ENCODE assay signal across 8 mouse cellular contexts in the genomic region with DNA sequence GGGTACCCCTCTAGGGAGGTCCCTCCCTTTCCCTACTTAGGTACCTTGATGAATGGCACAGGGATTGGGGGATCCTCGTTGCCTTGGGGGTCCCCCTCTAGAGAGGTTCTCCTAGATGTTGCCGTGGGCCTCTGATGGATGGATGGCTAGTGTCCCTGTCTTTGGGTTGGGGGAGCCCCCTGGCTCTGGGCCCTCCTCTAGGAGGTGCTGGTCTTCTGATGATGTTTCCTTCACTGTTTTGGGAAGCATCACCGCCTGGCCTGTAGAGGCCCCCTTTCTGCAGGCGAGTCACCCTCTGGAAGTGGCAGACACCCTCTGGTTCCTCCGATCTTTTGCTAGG. TPM values are rescaled to one million over a fixed set of nuclear protein-coding genes. Genes with fewer than 3 reads are reported as not detected.
DNase-seq lines count a peak whose midpoint lies in the region; ATAC-seq and TF ChIP-seq lines count a peak whose summit lies in the region.

No protein-coding gene starts in this region.

- H3K4me3 ChIP-seq in MEL (ENCODE audit: control insufficient read depth in 1 of 2, insufficient read depth in 1 of 2, low read depth in 2 of 2, low read length in 2 of 2) = peak overlapping the region; percentile 73 to 90
- peak overlapping the region; percentile 85 for H3K4me3 ChIP-seq in hindbrain, embryonic 12.5 days
- H3K4me3 ChIP-seq in midbrain, embryonic 10.5 days = peak overlapping the region; percentile 95

- ATAC-seq in hindbrain, embryonic 12.5 days (ENCODE audit: low FRiP score) = peak; percentile 55

- peaks cover 33% of the 10 kb centered on the region for H3K79me2 ChIP-seq in MEL (ENCODE audit: control insufficient read depth, insufficient read depth, low read length, poor library complexity)

- H3K27ac ChIP-seq in MEL (ENCODE audit: control insufficient read depth, low read depth, low read length) = peak overlapping the region; percentile 54
- peak overlapping the region; percentile 84 for H3K27ac ChIP-seq in hindbrain, embryonic 12.5 days
- peak overlapping the region; percentile 87 for H3K27ac ChIP-seq in midbrain, embryonic 10.5 days (replicated peaks)

- peaks cover 0 to 15% of the 10 kb centered on the region in 2 experiments; a peak in 1 of 4 replicates for H3K4me1 ChIP-seq in MEL (ENCODE audit: control insufficient read depth in 1 of 2, insufficient read depth in 2 of 2, low read length in 2 of 2)
- H3K4me1 ChIP-seq in hindbrain, embryonic 12.5 days = peaks cover 42% of the 10 kb centered on the region
- peaks cover 49% of the 10 kb centered on the region for H3K4me1 ChIP-seq in midbrain, embryonic 10.5 days

- no peaks in the 10 kb centered on the region for H3K27me3 ChIP-seq in MEL (ENCODE audit: control insufficient read depth in 1 of 2, insufficient read depth in 2 of 2, low read length in 2 of 2)
- no peaks in the 10 kb centered on the region for H3K27me3 ChIP-seq in hindbrain, embryonic 12.5 days
- H3K27me3 ChIP-seq in midbrain, embryonic 10.5 days (ENCODE audit: low read depth, poor library complexity, severe bottlenecking) = no peaks in the 10 kb centered on the region; the same call in 1 of the 2 replicates

- peak in 2 of 3 experiments; percentile 6 to 26; a peak in 2 of 6 replicates for TF ChIP-seq CTCF in MEL (IDR thresholded peaks at IDR 0.05 in 2 of 3, conservative IDR thresholded peaks at IDR 0.05 in 1 of 3; ENCODE audit: control insufficient read depth in 1 of 3, insufficient read depth in 1 of 3, low read depth in 2 of 3, low read length in 3 of 3, poor library complexity in 1 of 3, severe bottlenecking in 1 of 3)

- no peak for TF ChIP-seq RAD21 in MEL (IDR thresholded peaks at IDR 0.05; ENCODE audit: low read depth, low read length)

- no peak for TF ChIP-seq EP300 in MEL (IDR thresholded peaks at IDR 0.05; ENCODE audit: low read depth in 1 of 2, low read length in 2 of 2)

- peak; percentile 48 for DNase-seq in layer of hippocampus, adult 11-12 months (ENCODE audit: low spot score)
- DNase-seq in layer of hippocampus, postnatal 36 days = no peak
- DNase-seq in MEL (ENCODE audit: low read depth, low spot score) = peak; percentile 52
- DNase-seq in embryo, embryonic 10.5 days (ENCODE audit: low spot score) = peak; percentile 20
- DNase-seq in midbrain, embryonic 10.5 days (ENCODE audit: low spot score) = no peak
- no peak for DNase-seq in adrenal gland, postnatal 10 days
- no peak for DNase-seq in urinary bladder, postnatal 36 days (ENCODE audit: low spot score in 2 of 2)

- peak overlapping the region; percentile 83 for H3K9ac ChIP-seq in MEL (ENCODE audit: control insufficient read depth, low read depth, low read length, poor library complexity, severe bottlenecking)
- H3K9ac ChIP-seq in hindbrain, embryonic 12.5 days = peak overlapping the region; percentile 84

- no peak for TF ChIP-seq POLR2A in MEL (IDR thresholded peaks at IDR 0.05; ENCODE audit: control insufficient read depth in 1 of 2, insufficient read depth in 1 of 2, low read depth in 1 of 2, low read length in 2 of 2, poor library complexity in 1 of 2)

- no peaks in the 10 kb centered on the region for H3K9me3 ChIP-seq in MEL (replicated peaks; ENCODE audit: insufficient read depth, low read length)
- H3K9me3 ChIP-seq in hindbrain, embryonic 12.5 days (replicated peaks) = no peaks in the 10 kb centered on the region
- no peaks in the 10 kb centered on the region for H3K9me3 ChIP-seq in midbrain, embryonic 10.5 days (replicated peaks)

- H3K4me2 ChIP-seq in hindbrain, embryonic 12.5 days (replicated peaks) = peak overlapping the region; percentile 87

- 17% methylated on average over 5 of the region's 5 CpGs for WGBS in hindbrain, embryonic 12.5 days
- WGBS in midbrain, embryonic 10.5 days = 20% methylated on average over 5 of the region's 5 CpGs

- H3K36me3 ChIP-seq in MEL (ENCODE audit: control insufficient read depth in 1 of 2, insufficient read depth in 2 of 2, low read length in 2 of 2) = peaks cover 0 to 2% of the 10 kb centered on the region in 2 experiments; a peak in 2 of 4 replicates
- no peaks in the 10 kb centered on the region for H3K36me3 ChIP-seq in hindbrain, embryonic 12.5 days
- peaks cover 24% of the 10 kb centered on the region for H3K36me3 ChIP-seq in midbrain, embryonic 10.5 days

TF ChIP-seq in MEL, 35 proteins besides CTCF, POLR2A, EP300 and RAD21:
- TF ChIP-seq GATA1 (IDR thresholded peaks at IDR 0.05; ENCODE audit: low read depth, low read length) (no peak), MEF2A (IDR thresholded peaks at IDR 0.05; ENCODE audit: extremely low read depth, insufficient replicate concordance, low read depth, low read length, poor library complexity, severe bottlenecking) (no peak), JUND (IDR thresholded peaks at IDR 0.05; ENCODE audit: low read depth, low read length) (no peak), MAX (IDR thresholded peaks at IDR 0.05; ENCODE audit: low read length) (no peak), ELF1 (IDR thresholded peaks at IDR 0.05; ENCODE audit: low read depth, low read length) (no peak), MAFK (IDR thresholded peaks at IDR 0.05; ENCODE audit: borderline replicate concordance, low read depth, low read length) (no peak)

RNA-seq across cellular contexts. Expression of gene Aacs, which starts 0.6 kb away (rescaled TPM):
- 10 to 100 TPM; 53.9 to 56.1 TPM for total RNA-seq in layer of hippocampus, postnatal 36 days (2021)
- total RNA-seq in MEL (2012; rRNA removed) = 32.8 and 34.9 TPM in 2 replicates
- polyA plus RNA-seq in MEL (2012; ENCODE audit: insufficient read depth in 1 of 2, insufficient read length in 2 of 2, low read depth in 1 of 2, low replicate concordance in 2 of 2, missing spikeins in 1 of 2) = 10 to 100 TPM in 1 of 2 experiments, not detected in 1; 79.5 TPM
- polyA plus RNA-seq in hindbrain, embryonic 12.5 days (2016; fragmentation: Nextera tagmentation; extraction: Ambion mirVana) = 62.2 and 64.4 TPM in 2 replicates
- 63.9 and 71.5 TPM in 2 replicates for polyA plus RNA-seq in midbrain, embryonic 10.5 days (2016; fragmentation: Nextera tagmentation; extraction: Ambion mirVana)
- total RNA-seq in adrenal gland, postnatal 10 days (2021) = 10 to 100 TPM; 18.1 to 18.5 TPM

RNA-seq across cellular contexts. Expression of gene Bri3bp, which starts 34.9 kb away (rescaled TPM):
- 100 to 1,000 TPM; 105 to 106 TPM for total RNA-seq in layer of hippocampus, postnatal 36 days (2021)
- total RNA-seq in MEL (2012; rRNA removed) = 87.6 and 88.6 TPM in 2 replicates
- 100 to 1,000 TPM in 1 of 2 experiments, 10 to 100 TPM in 1; 73.7 to 264 TPM for polyA plus RNA-seq in MEL (2012; ENCODE audit: insufficient read depth in 1 of 2, insufficient read length in 2 of 2, low read depth in 1 of 2, low replicate concordance in 2 of 2, missing spikeins in 1 of 2)
- 38.1 and 39.9 TPM in 2 replicates for polyA plus RNA-seq in hindbrain, embryonic 12.5 days (2016; fragmentation: Nextera tagmentation; extraction: Ambion mirVana)
- 49.2 and 54.7 TPM in 2 replicates for polyA plus RNA-seq in midbrain, embryonic 10.5 days (2016; fragmentation: Nextera tagmentation; extraction: Ambion mirVana)
- total RNA-seq in adrenal gland, postnatal 10 days (2021) = 10 to 100 TPM; 31.6 to 37.1 TPM

RNA-seq across cellular contexts. Expression of gene Dhx37, which starts 42.3 kb away (rescaled TPM):
- total RNA-seq in layer of hippocampus, postnatal 36 days (2021) = 10 to 100 TPM; 12.2 to 12.7 TPM
- total RNA-seq in MEL (2012; rRNA removed) = 26.0 and 27.4 TPM in 2 replicates
- polyA plus RNA-seq in MEL (2012; ENCODE audit: insufficient read depth in 1 of 2, insufficient read length in 2 of 2, low read depth in 1 of 2, low replicate concordance in 2 of 2, missing spikeins in 1 of 2) = 100 to 1,000 TPM in 1 of 2 experiments, 10 to 100 TPM in 1; 55.3 to 549 TPM
- polyA plus RNA-seq in hindbrain, embryonic 12.5 days (2016; fragmentation: Nextera tagmentation; extraction: Ambion mirVana) = 16.7 and 18.0 TPM in 2 replicates
- polyA plus RNA-seq in midbrain, embryonic 10.5 days (2016; fragmentation: Nextera tagmentation; extraction: Ambion mirVana) = 17.4 and 21.2 TPM in 2 replicates
- 10 to 100 TPM; 11.2 to 12.2 TPM for total RNA-seq in adrenal gland, postnatal 10 days (2021)

RNA-seq across cellular contexts. Expression of gene Tmem132b, which starts 55.3 kb away (rescaled TPM):
- 100 to 1,000 TPM; 114 to 131 TPM for total RNA-seq in layer of hippocampus, postnatal 36 days (2021)
- total RNA-seq in MEL (2012; rRNA removed) = not detected in 2 replicates
- polyA plus RNA-seq in MEL (2012; ENCODE audit: insufficient read depth in 1 of 2, insufficient read length in 2 of 2, low read depth in 1 of 2, low replicate concordance in 2 of 2, missing spikeins in 1 of 2) = not detected
- 2.4 and 3.1 TPM in 2 replicates for polyA plus RNA-seq in hindbrain, embryonic 12.5 days (2016; fragmentation: Nextera tagmentation; extraction: Ambion mirVana)
- 0.20 and 0.29 TPM in 2 replicates for polyA plus RNA-seq in midbrain, embryonic 10.5 days (2016; fragmentation: Nextera tagmentation; extraction: Ambion mirVana)
- total RNA-seq in adrenal gland, postnatal 10 days (2021) = 1 to 10 TPM in 1 of 2 experiments, under 1 TPM in 1; 0.70 to 1.2 TPM

Comparison
In these comparisons a context has a peak if more than half of its experiments do, and no peak if none do; other contexts are left out.
1. DNase-seq: peak in layer of hippocampus, adult 11-12 months (single experiment), MEL (single experiment) and embryo, embryonic 10.5 days (single experiment); none in layer of hippocampus, postnatal 36 days (0 of 2), midbrain, embryonic 10.5 days (single experiment), adrenal gland, postnatal 10 days (single experiment) and urinary bladder, postnatal 36 days (0 of 2).
2. Peak in every context shown above with its lines, with median percentiles within 50 percentile points of each other: H3K27ac ChIP-seq and H3K4me3 ChIP-seq.